Mouse (Mus musculus) spleen, adult 2 months (tissue): Measurements from ENCODE around the gene Unc5a.

Experiments
- CTCF ChIP-seq: fragments of 200-500 bp; IDR thresholded peaks from 2 replicates; pipeline ENCODE4 v1.5.1; 2011; ENCODE audit warnings: mild to moderate bottlenecking, inconsistent platforms; ENCODE audit not compliant: insufficient read depth, insufficient read length, insufficient replicate concordance; ENCODE audit errors: extremely low read depth
- POLR2A ChIP-seq: fragments of 200-500 bp; IDR thresholded peaks from 2 replicates; pipeline ENCODE4 v1.6.1; 2011; ENCODE audit warnings: low read depth, low read length, inconsistent platforms

DNA sequence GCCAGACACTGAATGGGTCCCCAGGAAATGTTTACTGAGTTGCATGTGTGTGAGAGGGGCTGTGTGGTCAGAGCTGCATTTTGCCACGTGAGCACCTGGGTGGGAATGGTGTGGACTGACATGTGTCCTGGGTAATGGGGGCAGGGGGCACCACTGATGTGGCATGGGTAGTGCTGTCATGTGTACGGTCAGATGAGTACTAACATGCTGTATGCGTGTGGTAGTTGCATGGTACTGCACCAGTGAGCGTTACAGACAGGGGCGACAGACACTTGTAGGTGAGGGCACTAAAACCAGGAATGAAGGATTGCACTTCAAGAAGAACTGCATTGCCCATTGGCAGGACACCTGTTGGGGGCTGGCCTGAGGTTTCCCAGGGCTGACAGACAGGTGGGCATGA is 2.0 kb downstream of the Unc5a start:
- no peak for TF ChIP-seq CTCF
- no peak for TF ChIP-seq POLR2A
